Mouse (Mus musculus) testis, postnatal 14 days (tissue): ENCODE results near the gene Sirpa.

Source experiments
- DNase-seq: peaks from one replicate; pipeline ENCODE4 v3.0.0; 2021; ENCODE audit warnings: low spot score

Sirpa gene

DNA sequence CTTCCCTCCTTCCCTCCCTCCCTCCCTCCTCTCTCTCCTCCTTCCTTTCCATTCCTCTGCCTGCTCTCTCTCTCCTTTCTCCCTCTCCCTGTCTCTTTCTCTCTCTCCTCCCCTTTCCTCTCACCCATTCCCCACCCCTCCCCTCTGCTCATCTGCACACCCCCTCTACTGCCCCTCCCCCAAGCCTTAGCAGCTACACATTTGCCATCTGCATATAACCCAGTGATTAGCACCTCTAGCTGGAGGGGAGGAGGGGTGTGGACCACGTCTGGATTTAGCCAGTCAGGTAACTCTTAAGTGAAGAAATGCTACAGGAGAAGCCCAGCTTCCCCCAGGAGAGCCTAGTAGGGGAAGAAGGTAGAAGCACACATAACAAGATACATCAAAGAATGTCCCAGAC lies 7.7 kb upstream of the Sirpa start:
- no peak for DNase-seq

DNA sequence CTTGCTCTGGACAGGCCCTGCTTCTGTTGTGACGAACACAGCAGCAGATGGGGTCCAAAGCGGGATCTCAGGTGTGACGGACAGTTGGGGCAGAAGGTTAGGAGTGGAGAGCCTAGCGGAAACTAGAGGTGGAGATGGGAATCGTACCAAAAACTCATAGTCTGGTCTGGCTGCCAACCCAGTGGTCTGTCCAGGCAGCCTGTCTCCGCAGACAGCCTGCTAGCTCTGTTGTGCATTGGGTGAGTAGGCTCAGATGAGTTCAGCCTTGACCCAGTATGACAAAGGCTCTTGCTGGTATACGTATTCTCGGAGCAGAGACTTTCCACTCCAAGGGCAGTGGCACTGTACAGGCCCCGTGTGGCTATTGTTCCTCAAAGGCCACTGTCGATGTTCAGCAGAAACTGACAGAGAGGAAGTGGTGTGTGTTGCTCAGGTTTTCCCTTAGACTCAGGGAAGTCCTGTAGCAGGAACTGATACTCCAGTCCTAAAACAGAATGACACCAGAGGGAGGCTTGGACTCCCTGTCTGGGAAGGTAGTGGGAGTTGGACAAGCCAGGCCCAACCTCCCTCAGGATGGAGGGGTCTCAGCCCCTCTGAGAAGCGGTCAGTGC lies 6.6 kb upstream of the Sirpa start:
- no peak for DNase-seq

- DNase-seq, result no peak
Measured at GRCm38 (mm10) chr2:129587241-129587640, 5.4 kb upstream of the Sirpa start.

- no peak for DNase-seq
Measured at GRCm38 (mm10) chr2:129587825-129588251, 4.8 kb upstream of the Sirpa start.

DNA sequence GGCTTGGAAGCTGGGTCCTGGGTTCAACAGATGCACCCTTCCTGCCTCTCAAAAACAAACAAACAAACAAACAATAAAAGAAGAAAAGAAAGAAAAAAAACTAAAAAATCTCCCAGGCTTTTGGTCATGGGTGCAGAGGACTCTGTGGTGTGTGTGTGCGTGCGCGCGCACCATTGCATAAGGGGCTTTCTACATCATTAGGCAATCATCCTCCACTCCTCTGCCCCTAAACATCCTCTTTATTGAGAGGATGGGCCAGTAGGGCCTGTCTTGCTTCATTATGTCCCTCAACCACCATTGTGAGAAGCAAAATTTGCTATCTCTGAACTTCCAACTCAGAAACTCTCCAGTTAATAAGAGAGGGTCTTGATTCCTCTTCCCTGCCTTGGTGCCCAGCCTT lies 738 bp upstream of the Sirpa start:
- no peak for DNase-seq

DNA sequence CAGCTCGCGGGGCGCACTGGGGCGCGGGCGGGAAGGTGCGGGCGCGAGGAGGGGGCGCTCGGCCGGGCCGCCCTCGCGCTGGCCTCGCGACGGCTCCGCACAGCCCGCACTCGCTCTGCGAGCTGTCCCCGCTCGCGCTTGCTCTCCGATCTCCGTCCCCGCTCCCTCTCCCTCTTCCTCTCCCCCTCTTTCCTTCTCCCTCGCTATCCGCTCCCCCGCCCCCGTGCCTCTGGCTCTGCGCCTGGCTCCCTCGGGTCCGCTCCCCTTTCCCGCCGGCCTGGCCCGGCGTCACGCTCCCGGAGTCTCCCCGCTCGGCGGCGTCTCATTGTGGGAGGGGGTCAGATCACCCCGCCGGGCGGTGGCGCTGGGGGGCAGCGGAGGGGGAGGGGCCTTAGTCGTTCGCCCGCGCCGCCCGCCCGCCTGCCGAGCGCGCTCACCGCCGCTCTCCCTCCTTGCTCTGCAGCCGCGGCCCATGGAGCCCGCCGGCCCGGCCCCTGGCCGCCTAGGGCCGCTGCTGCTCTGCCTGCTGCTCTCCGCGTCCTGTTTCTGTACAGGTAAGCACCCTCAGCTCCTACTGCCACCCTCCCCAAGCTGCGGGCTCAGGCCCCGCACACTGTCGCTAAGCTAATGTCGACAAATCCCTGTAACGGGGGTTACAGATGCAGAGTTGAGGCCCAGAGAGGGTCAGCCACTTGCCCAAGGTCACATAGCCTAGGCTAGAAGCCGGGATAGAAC lies 673 bp downstream of the Sirpa start:
- peak; percentile 63 for DNase-seq

DNA sequence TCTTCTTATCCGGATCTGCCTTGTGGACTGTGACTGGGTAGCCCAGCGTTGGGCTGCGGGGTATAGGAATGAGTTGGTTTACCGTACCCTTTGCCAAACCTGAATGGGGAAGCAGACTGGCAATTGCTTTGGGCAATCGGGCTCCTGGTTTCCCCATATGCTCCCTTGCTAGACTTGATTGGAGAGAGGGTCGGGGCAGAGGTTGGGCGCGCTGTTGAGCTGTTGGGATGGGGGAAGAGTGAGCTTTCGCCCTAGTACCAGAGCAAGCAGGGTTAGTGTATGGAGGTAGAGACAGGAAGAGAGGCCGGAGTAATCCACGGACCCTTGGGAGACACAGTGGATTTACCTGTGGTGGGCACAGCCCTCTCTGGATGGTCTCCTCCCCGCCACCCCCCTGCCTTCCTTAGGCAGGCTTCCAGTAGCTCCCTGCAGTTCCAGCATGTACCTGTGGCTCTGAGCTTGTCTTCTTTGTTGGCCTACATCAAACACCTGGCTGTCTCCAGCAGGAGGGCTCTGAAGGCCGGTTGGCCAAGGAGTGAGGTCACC lies 1.3 kb downstream of the Sirpa start:
- DNase-seq, result no peak

DNA sequence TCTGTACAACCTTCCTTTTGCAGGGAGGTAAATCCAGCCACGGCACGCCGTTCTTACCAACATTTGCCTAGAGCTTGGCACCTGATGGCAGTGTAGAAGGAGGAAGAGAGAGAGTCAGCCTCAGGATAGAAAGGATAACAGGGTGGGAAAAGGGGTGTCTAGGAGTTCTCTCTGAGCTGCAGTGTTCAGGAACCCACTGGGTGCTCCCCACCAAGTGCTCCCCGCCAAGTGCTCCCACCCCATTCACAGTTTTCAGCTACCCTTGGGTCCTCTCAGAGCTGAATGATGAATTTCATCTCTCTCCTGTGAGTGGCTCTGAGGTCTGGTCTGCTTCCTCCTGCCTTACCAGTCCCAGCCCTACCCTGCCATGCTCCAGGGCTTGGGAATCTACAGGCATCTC lies 1.9 kb downstream of the Sirpa start:
- no peak for DNase-seq

GRCm38 (mm10) chr2:129595206-129595605 lies 2.6 kb downstream of the Sirpa start:
- no peak for DNase-seq

DNA sequence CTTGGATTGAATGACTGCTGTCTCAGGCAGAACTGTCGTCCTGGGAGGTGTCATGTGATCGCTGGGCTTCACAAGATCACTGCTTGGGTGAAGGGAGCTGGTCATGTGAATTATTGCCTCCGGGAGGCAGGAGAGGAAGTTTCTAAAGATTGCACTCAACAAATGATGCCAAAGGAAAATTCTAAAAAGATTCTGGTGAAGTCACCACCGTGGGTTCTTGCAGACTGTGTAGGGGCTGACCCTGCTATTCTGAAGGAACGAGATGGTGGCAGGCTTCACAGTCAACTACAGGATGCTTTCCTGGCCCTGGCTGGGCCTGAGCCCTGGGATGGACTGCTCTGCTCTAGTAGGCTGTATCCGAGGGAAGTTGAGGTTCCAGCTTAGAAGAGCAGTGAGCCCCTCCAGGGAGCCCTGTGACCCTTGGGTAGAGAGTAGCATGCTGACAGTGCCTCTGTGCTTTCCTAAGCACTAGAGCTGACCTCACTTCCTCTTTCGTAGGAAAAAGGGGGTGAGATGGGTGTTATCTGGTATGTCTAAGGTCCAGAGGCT lies 3.1 kb downstream of the Sirpa start:
- no peak for DNase-seq

DNA sequence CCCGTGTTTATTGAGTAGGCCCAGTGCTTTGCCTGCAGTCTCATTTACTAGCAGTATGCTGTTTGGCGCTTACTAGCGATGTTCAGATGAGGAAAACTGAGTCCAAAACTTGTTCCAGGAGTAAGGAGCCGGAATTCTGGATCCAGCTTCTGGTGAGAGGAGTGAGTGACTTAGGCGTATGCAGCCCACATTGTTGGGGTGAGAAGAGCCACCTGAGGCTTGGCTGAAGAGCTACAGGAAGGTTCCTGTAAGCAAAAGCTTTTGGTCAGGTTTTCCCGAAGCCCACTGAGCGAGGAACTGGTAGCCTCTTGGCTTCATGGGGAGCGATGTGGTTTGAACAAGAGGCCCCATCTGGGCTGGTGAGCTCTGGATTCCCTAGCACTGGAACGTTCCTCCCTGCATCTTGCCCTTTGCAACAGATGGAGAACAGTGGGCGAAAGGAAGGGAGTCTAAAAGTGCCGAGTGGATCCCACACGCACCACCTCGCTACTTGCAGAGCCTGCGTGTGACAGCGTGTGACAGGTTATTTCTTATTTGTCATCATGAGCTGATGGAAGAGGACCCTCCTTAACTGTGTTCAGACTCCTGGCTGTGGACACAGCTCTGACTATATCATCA lies 4.0 kb downstream of the Sirpa start:
- no peak for DNase-seq

DNA sequence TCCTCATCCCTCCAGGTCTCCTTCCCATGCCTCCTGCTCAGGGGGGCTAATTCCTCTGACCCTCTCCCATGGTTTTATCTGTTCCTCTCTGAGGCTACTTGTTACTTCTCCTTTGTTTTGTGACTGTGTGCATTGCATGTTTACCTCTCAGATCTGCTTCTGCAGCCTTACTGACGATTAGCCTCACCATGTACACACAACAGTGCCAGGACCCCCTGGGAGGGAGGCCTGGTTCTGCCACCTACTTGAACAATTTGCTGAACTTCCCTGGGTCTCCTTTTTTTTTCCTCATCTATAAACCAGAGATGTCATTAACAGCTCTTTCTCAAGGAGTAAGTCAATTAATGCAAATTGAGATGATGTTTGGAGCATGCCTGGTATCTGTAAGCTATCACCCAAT lies 4.9 kb downstream of the Sirpa start:
- no peak for DNase-seq

GRCm38 (mm10) chr2:129598094-129598493 lies 5.5 kb downstream of the Sirpa start:
- DNase-seq, result no peak

DNA sequence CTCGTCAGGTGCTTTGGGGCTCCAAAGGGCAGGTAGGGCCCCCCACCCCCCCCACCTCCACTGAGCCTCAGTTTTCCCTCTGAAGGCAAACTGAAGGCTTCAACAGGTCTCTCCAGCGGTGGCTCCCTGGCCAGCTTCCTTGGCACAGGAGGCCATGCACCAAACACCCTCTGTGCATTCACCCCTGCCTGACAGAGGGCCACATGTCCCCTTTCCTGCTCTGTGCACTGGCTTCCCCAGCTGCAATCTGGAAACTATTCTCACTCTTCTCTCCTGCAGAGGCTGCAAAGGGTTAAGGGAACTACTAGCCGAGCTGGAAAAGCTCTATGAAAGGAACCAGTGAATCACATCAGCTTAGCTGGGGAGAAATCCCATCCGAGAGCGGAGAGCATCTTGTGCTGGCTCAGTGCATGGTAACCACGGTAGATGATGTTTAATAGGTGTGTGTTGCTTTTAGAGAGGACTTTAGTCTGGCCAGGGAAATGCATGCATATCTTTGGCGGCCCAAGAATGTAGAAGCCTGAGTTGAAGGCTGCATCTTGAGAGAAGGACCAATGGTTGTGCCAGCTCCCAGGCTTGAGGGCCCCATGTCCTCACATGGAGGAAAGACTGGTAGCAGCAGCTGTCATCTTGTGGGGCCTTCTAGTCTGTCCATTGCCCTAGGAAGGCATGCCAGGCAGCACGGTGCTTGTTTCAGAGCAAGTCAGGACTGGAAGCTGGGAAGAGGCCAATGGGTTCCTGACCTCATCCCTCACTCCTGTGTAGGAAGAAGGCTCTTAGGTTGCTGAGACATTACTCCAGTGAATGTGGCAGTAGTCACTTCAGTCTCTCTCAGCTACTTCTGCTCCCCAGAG lies 6.8 kb downstream of the Sirpa start:
- DNase-seq, result no peak

GRCm38 (mm10) chr2:129601059-129601650 lies 8.5 kb downstream of the Sirpa start:
- DNase-seq, result no peak

- DNase-seq, result no peak
Measured at GRCm38 (mm10) chr2:129601894-129602663, 9.4 kb downstream of the Sirpa start.

DNA sequence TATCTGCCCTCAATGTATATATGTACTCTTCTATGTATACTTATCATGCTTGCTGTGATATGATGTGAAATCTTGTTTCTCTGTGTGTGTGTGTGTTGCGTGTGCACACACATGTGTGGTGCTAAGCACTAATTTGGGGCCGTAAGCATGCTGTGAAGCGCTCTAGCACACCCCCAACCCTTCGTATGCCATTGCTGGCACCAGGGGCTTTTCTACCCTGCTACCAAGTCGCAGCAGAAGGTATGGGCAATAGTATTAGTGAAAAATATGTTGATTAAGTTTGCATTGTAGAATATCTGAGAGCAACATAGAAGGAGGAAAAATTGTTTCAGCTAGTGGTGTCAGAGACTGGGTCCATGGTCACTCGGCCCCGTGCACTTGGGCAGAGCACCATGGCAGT lies 10.2 kb downstream of the Sirpa start:
- DNase-seq, result no peak

DNA sequence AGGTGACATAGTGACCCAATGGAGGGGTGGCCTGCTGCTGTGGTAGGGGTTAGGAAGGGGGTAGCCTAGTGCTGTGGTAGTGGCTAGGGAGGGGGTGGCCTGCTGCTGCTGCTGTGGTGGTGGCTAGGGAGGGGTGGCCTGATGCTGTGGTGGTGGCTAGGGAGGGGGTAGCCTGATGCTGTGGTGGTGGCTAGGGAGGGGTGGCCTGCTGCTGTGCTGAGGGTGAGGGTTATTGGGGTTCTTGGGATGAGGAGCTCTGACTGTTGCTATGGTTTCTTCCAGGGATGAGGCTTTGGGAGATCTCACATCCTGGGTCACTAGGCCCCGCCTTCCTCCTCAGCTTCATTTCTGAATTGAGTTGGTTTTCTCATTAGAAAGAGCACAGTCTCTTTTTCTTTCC lies 10.9 kb downstream of the Sirpa start:
- no peak for DNase-seq

DNA sequence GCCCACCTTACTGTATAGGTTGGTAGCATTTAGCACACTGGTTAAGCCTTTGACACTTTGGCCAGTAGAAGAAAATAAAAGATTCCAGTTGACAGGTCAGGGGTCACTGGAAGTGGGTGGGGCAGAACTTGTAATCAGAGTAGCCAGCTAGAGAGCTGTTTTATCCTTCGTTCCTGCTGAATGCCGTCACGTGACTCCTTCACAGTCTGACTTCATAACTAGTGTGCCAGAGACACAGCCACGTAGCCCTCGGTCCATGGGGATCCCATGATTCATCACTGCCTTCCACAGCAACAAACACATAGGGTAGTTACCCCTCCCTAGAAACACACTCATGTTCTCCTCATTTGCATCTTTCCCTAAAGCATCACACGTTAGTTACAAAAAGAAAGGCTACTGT lies 11.4 kb downstream of the Sirpa start:
- no peak for DNase-seq

GRCm38 (mm10) chr2:129605816-129606215 lies 13.2 kb downstream of the Sirpa start:
- no peak for DNase-seq

- no peak for DNase-seq
Measured at GRCm38 (mm10) chr2:129606269-129606668, 13.6 kb downstream of the Sirpa start.
